Mouse (Mus musculus) spleen, postnatal 4 days (tissue): ENCODE measurements around the gene Rtbdn.

Experiments used
- DNase-seq, 2 experiments: peaks; one replicate each; pipeline ENCODE4 v3.0.0; 2022; ENCODE audit warnings: low spot score in 2 of 2

Gene Rtbdn

GRCm38 (mm10) chr8:84979599-84980421, 33.0 kb downstream of the Rtbdn start:
- peak; percentile 92 to 93 for DNase-seq

DNA sequence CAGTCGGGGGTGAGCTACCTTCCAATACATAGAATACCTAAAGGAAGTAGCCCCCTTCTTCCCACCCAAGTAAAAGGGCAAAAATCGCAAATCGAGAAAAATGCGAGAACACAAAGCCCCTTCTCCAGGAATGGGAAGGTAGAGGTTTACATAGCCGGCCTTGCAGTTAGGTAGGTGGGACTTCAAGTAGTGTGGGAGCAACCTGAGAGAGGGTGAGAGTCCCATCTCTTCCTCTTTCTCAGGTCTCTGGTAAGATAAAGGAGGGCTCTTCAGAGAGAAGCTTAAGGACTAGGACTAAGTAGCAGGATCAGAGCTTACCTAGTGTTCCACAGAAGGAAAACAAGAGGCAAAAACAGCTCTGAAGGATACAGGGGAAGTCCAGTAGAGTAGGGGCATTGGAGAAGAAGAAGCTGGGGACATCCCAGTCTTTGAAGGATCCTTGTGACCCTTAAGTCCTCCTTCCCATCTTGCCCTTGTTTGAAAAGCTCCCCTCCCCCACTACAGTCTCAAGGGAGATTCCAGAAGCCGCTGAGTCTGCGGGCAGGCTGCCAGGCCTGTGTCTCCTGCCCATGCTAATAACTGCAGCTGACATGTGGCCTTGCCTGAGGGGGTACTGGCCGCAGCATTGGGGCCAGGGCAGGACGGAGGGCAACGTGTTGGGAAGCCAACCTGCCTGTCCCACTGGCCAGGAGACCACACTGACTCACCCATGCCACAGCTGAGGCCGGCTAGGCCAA, 34.0 kb downstream of the Rtbdn start:
- DNase-seq: peak; percentile 65 to 79

GRCm38 (mm10) chr8:84981644-84982498, 35.1 kb downstream of the Rtbdn start:
- DNase-seq: peak in 1 of 2 experiments; percentile 64

GRCm38 (mm10) chr8:84982499-84983011, 35.8 kb downstream of the Rtbdn start:
- DNase-seq: peak; percentile 28 to 63

GRCm38 (mm10) chr8:84984294-84985048, 37.7 kb downstream of the Rtbdn start:
- peak in 1 of 2 experiments; percentile 66 for DNase-seq

- peak in 1 of 2 experiments; percentile 50 for DNase-seq
Measured at GRCm38 (mm10) chr8:84985049-84985683, 38.4 kb downstream of the Rtbdn start.

DNA sequence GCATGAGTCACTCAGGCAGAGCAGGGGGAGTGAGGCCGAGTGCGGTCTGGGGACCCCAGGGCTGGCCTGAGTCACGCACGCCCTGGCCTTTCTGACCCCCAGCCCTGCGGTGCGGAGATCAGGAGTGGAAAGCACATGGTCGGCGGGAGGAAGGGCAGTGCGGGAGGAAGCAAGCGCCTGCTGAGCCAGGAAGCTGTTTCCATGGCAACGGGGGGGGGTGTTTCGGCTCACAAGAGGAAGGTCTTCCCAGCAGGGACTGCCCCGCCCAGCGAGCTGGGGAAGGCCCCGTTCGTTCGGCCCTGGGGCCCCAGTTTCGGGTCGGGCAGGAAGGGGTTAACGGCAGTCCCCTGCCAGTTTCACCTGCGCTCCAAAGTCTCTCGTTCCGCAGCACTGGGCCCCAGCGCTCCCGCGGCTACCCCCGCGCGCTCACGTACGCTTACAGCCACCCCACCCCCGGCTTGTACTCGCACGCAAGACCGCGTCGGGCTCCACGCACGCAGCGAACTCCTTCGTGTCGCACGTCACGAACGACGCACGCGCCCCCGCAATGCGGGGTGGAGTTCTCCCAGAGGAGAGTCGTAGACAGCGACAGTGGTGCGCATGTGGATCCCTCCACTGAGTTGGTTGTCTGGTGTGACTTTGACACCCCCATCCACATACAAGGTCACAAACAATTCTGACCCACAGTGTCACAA, 39.0 kb downstream of the Rtbdn start:
- DNase-seq: peak; percentile 88 to 94

- no peak for DNase-seq
Measured at GRCm38 (mm10) chr8:84986379-84986945, 39.7 kb downstream of the Rtbdn start.

DNA sequence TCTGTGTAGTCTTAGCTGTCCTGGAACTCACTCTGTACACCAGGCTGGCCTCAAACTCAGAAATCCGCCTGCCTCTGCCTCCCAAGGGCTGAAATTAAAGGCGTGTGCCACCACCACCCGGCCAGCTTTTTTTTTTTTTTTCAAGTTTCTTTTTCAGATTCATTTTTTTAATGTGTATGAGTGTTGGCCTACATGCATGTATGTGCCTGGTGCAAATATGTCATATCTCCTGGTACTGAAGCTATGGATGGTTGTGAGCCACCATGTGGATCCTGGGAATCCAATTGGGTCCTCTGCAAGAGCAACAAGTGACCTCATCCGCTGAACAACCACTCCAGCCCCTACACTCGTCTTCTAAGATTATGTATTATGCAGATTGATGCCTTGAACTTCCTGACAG, 40.6 kb downstream of the Rtbdn start:
- no peak for DNase-seq

- peak in 1 of 2 experiments; percentile 63 for DNase-seq
Measured at GRCm38 (mm10) chr8:84987903-84988302, 41.1 kb downstream of the Rtbdn start.

GRCm38 (mm10) chr8:84989311-84989731, 42.5 kb downstream of the Rtbdn start:
- peak; percentile 45 to 69 for DNase-seq

- peak; percentile 95 to 98 for DNase-seq
Measured at GRCm38 (mm10) chr8:84989810-84990209, 43.0 kb downstream of the Rtbdn start.

GRCm38 (mm10) chr8:84990349-84990748, 43.6 kb downstream of the Rtbdn start, which contains the start of gene Hook2:
Gene Hook2, plus strand, starts transcription at chr8:84990603.
- DNase-seq: peak; percentile 98

GRCm38 (mm10) chr8:84990836-84991235, 44.0 kb downstream of the Rtbdn start:
- peak in 1 of 2 experiments; percentile 59 for DNase-seq

DNA sequence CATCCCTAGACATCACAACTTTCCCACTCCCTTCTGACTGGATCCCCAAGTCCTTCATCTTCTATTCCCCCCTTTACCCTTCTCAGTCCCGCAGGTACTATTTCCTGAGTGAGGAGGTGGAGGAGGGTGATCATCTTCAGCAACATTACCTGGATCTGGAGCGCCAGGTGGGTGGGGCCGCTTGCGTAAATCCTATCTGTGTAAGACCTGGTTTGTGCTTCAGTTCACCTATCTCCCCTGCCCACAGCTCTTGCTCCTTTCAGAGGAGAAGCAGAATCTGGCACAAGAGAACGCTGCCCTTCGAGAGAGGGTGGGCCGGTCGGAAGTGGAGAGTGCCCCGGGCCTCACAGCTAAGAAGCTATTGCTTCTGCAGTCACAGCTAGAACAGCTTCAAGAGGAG, 47.6 kb downstream of the Rtbdn start:
- DNase-seq: peak in 1 of 2 experiments; percentile 53

DNA sequence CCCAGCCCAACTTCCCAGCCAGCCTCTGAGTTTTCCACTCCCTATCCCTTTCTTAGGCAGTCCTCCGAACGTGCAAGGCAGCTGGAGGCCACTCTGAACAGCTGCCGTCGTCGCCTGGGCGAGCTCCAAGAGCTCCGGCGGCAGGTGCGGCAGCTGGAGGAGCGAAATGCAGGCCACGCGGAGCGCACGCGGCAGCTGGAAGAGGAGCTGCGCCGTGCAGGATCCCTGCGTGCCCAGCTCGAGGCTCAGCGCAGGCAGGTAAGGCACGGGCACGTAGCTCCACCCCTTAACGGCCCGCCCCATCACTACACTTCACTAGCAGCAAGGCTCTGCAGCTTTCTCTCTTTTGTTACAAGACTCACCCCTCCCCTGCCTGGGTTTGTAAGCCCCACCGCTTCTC, 48.9 kb downstream of the Rtbdn start:
- DNase-seq: peak in 1 of 2 experiments; percentile 62

- DNase-seq: peak in 1 of 2 experiments; percentile 59
Measured at GRCm38 (mm10) chr8:84996978-84997377, 50.2 kb downstream of the Rtbdn start.

GRCm38 (mm10) chr8:84997649-84998295, 51.0 kb downstream of the Rtbdn start:
- peak; percentile 90 to 98 for DNase-seq
